Mouse (Mus musculus): Measurements from ENCODE around the gene Mxra7.

Mxra7 gene

DNA sequence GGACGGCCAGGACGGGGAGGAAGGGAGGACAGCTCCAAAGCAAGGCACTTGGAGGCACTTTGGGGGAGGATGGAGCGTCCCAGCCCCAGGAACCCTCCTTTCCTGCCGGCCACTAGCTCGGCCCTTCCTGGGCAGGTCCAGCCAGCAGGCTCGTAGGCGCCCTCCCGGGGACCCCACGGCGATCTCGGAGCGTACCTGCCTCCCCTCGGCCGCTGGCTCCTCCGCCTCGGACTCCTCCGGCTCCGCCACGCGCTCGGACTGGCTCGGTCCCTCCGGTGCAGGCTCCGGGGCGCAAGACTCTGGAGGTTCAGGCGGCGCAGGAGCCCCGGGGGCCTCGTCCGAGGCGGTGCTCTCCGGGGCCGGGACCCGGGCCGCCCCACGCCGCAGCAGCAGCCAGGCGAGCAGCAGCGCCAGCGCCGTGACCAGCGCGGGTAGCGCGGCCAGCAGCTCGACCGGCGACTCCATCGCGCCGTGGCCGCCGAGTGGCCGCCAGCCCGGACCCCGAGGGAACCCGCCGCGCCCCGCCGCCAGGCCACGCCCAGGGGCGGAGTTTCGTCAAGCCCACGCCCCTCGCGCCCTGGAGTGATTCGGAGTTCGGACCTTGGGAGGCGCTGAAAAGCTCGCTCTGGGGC is at the start of gene Mxra7:
Gene Mxra7, minus strand, starts transcription at position 513 of the 632 bp plus-strand sequence.
- H3K4me1 ChIP-seq (replicated peaks; ENCODE audit: low read depth, low read length) = peaks cover 60% of the 10 kb centered on the region
- peak within 1 kb of the TSS; percentile 91 for H3K4me3 ChIP-seq (replicated peaks; ENCODE audit: low read length)
- TF ChIP-seq NANOG (IDR thresholded peaks at IDR 0.05; ENCODE audit: borderline replicate concordance, low read length) = no peak
- no peak for TF ChIP-seq POU5F1 (IDR thresholded peaks at IDR 0.05; ENCODE audit: borderline replicate concordance, low read length)
- no peak for TF ChIP-seq CTCF (conservative IDR thresholded peaks at IDR 0.05; ENCODE audit: low read length)

DNA sequence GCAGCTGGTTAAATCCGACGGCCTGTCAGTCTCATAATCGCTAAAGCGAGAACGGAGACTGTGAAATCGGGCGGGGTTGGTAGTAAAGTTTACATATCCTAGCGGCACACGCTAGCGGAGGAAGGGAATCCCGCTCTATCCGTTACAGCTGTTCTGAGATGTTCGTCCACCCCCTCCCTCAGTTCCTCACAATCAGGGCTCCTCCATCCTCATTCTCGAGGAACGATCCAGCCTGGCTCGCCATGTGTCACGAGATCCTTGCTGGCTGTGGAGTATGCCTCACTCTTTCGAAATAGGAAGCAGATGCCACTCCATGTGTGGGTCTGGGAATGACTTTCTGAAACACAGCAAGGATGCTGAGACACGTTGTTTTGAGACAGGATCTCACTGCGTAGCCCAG is 46.1 kb upstream of the Mxra7 start:
- Histone ChIP-seq H3K9me3 (ENCODE audit: low read length) (no peaks in the 10 kb centered on the region), H3K4me1 (replicated peaks; ENCODE audit: low read depth, low read length) (peaks cover 14% of the 10 kb centered on the region), H3K27me3 (ENCODE audit: insufficient read depth, low read length) (no peaks in the 10 kb centered on the region), H3K36me3 (ENCODE audit: insufficient read depth, low read length) (peaks cover 42% of the 10 kb centered on the region), H3K4me3 (replicated peaks; ENCODE audit: low read length) (no peak overlapping the region)
- TF ChIP-seq POU5F1 (IDR thresholded peaks at IDR 0.05; ENCODE audit: borderline replicate concordance, low read length) (no peak), NANOG (IDR thresholded peaks at IDR 0.05; ENCODE audit: borderline replicate concordance, low read length) (no peak), CTCF (conservative IDR thresholded peaks at IDR 0.05; ENCODE audit: low read length) (no peak)

More for the DNA sequence above, at the start of gene Mxra7:
- Histone ChIP-seq H3K27me3 (ENCODE audit: insufficient read depth, low read length) (peaks cover 26% of the 10 kb centered on the region), H3K9me3 (ENCODE audit: low read length) (no peaks in the 10 kb centered on the region), H3K36me3 (ENCODE audit: insufficient read depth, low read length) (peaks cover 1% of the 10 kb centered on the region; the same call in 1 of the 2 replicates)

DNA sequence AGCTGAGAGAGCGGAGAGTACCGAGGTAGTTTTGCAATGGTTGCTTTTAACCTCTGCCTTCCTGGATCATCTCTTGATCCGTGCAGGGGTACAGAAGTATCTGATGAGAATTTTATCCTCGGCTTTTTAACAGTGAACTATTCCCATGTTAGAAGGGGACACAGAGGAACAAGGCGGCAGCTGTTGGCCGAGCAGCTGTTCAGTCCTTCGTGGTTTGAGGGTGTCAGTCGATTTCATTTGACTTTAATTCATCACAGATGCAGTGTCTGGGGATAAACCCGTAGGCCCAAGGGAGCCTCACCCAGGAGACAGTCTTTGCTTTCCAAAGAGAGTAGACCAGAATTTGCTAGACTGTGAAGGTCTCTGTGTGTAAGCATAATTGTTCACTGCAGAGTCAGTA is 43.7 kb upstream of the Mxra7 start:
- peaks cover 42% of the 10 kb centered on the region for H3K36me3 ChIP-seq (ENCODE audit: insufficient read depth, low read length)
- H3K4me3 ChIP-seq (replicated peaks; ENCODE audit: low read length) = no peak overlapping the region
- TF ChIP-seq POU5F1 (IDR thresholded peaks at IDR 0.05; ENCODE audit: borderline replicate concordance, low read length) (no peak), NANOG (IDR thresholded peaks at IDR 0.05; ENCODE audit: borderline replicate concordance, low read length) (no peak), CTCF (conservative IDR thresholded peaks at IDR 0.05; ENCODE audit: low read length) (no peak)
- no peaks in the 10 kb centered on the region for H3K27me3 ChIP-seq (ENCODE audit: insufficient read depth, low read length)
- H3K4me1 ChIP-seq (replicated peaks; ENCODE audit: low read depth, low read length) = peaks cover 12% of the 10 kb centered on the region
- no peaks in the 10 kb centered on the region for H3K9me3 ChIP-seq (ENCODE audit: low read length)

DNA sequence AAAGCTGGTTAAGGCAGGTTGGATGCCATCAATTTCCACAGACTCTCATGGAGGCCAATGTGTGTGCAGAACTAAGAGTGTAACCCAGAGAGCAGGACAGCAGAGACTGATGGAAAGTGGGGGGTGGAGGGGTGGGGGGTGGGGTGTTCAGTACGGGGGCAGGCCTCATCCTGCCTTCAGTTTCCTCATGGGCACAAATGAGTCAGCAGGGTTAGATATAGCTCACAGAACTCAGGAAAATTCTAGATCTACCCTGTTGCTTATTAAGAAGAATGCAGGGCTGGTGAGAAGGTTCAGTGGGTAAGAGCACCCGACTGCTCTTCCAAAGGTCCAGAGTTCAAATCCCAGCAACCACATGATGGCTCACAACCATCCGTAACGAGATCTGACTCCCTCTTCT is 41.8 kb upstream of the Mxra7 start:
- Histone ChIP-seq H3K27me3 (ENCODE audit: insufficient read depth, low read length) (no peaks in the 10 kb centered on the region), H3K4me1 (replicated peaks; ENCODE audit: low read depth, low read length) (peaks cover 24% of the 10 kb centered on the region), H3K4me3 (replicated peaks; ENCODE audit: low read length) (no peak overlapping the region), H3K9me3 (ENCODE audit: low read length) (no peaks in the 10 kb centered on the region), H3K36me3 (ENCODE audit: insufficient read depth, low read length) (peaks cover 46% of the 10 kb centered on the region)
- TF ChIP-seq POU5F1 (IDR thresholded peaks at IDR 0.05; ENCODE audit: borderline replicate concordance, low read length) (no peak), CTCF (conservative IDR thresholded peaks at IDR 0.05; ENCODE audit: low read length) (no peak)

DNA sequence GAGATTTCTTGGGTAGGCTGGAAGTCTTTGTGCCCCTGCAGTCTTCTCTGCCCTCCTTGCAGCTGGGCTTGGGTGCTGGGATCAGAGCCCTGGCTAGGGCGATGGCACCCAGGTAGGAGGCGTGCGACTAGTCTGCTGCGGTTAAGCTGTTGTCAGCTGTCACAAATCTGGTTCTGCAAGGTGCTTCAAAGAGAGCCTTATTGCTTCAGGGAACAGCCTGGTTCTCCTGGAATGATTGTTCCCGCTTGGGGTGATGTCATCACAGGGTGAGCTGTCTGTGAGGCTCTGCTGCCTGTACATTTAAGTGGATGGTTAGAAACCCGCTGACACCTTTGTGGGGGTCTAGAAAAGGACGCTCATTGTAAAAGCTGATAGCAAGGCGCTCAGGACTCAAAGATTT is 41.4 kb upstream of the Mxra7 start:
- TF ChIP-seq POU5F1 (IDR thresholded peaks at IDR 0.05; ENCODE audit: borderline replicate concordance, low read length) (no peak), CTCF (conservative IDR thresholded peaks at IDR 0.05; ENCODE audit: low read length) (no peak), NANOG (IDR thresholded peaks at IDR 0.05; ENCODE audit: borderline replicate concordance, low read length) (no peak)
- Histone ChIP-seq H3K9me3 (ENCODE audit: low read length) (no peaks in the 10 kb centered on the region), H3K36me3 (ENCODE audit: insufficient read depth, low read length) (peaks cover 42% of the 10 kb centered on the region), H3K4me3 (replicated peaks; ENCODE audit: low read length) (no peak overlapping the region), H3K4me1 (replicated peaks; ENCODE audit: low read depth, low read length) (peaks cover 28% of the 10 kb centered on the region), H3K27me3 (ENCODE audit: insufficient read depth, low read length) (no peaks in the 10 kb centered on the region)

DNA sequence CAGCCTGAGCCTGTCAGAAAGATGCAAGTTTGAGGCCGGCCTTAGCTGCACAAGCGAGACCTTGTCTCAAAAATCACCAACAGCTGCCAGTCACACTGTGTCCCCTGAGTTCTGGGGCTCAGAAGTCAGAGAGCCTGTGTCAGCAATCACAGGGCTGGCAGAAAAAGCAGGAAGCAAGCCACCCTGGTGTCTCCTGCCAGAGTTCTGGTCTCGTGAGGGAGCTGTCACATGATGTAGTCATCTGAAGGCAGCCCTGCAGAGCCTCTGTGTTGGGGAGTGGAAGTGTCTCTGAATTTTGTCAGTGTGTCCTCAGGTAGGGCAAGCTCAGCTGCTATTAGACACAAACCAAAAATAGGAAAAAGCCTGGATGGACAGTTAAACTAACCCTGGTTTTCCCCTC is 40.3 kb upstream of the Mxra7 start:
- H3K4me1 ChIP-seq (replicated peaks; ENCODE audit: low read depth, low read length) = peaks cover 38% of the 10 kb centered on the region
- no peaks in the 10 kb centered on the region for H3K9me3 ChIP-seq (ENCODE audit: low read length)
- H3K4me3 ChIP-seq (replicated peaks; ENCODE audit: low read length) = no peak overlapping the region
- no peak for TF ChIP-seq CTCF (conservative IDR thresholded peaks at IDR 0.05; ENCODE audit: low read length)
- no peak for TF ChIP-seq NANOG (IDR thresholded peaks at IDR 0.05; ENCODE audit: borderline replicate concordance, low read length)
- no peak for TF ChIP-seq POU5F1 (IDR thresholded peaks at IDR 0.05; ENCODE audit: borderline replicate concordance, low read length)
- peaks cover 31% of the 10 kb centered on the region for H3K36me3 ChIP-seq (ENCODE audit: insufficient read depth, low read length)
- H3K27me3 ChIP-seq (ENCODE audit: insufficient read depth, low read length) = no peaks in the 10 kb centered on the region

DNA sequence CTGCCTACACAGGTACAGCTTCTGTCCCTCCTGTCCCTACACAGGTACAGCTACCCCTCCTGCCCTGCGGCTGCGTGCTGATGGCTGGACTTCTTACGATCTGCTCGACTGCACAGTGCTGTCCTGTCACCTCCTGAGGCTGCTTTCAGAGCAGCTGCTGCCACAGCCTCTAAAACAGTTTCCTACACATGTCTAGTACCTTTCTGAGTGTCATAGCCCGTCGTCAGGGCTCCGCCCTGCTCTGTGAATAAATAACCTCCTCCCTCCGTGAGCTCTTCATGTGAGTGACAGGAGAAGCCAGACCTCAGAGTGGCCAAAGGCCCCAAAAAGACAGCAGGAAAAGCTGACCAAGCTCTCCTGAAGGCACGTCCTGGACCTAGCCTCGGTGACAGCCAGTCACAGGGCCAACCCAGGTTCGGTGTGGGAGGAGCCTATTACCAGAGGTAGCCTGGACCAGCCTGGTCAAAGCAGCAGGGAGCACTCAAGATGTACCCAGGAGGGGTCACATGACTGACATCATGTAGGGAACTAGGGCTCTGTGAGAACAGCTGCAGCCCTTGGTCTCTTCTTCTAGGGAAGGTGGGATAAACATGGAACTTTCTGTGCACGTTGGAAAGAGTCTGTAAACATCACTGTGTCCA is 38.2 kb upstream of the Mxra7 start:
- Histone ChIP-seq H3K4me3 (replicated peaks; ENCODE audit: low read length) (no peak overlapping the region), H3K36me3 (ENCODE audit: insufficient read depth, low read length) (peaks cover 26% of the 10 kb centered on the region), H3K27me3 (ENCODE audit: insufficient read depth, low read length) (no peaks in the 10 kb centered on the region), H3K9me3 (ENCODE audit: low read length) (no peaks in the 10 kb centered on the region), H3K4me1 (replicated peaks; ENCODE audit: low read depth, low read length) (peaks cover 33% of the 10 kb centered on the region)
- TF ChIP-seq CTCF (conservative IDR thresholded peaks at IDR 0.05; ENCODE audit: low read length) (no peak), POU5F1 (IDR thresholded peaks at IDR 0.05; ENCODE audit: borderline replicate concordance, low read length) (no peak), NANOG (IDR thresholded peaks at IDR 0.05; ENCODE audit: borderline replicate concordance, low read length) (no peak)

DNA sequence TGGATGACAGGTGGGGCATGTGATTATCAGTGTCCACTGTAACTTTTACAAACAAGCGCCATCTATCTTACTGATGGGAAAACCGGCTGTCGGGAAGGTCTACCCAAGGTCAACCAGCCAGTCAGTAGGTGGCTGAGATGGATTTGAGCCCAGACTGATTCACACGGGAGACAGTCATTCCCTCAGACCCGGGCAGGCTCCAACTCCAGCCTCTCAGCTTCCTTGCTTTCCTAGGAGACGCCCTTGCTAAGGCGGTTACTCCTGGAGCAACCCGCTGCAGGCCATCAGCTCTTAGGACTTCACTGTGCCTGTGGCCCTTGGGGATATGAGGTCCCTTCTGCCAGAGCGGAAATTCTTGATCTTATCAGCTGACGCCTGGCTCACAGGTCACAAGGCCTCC is 36.6 kb upstream of the Mxra7 start:
- H3K27me3 ChIP-seq (ENCODE audit: insufficient read depth, low read length) = no peaks in the 10 kb centered on the region
- no peaks in the 10 kb centered on the region for H3K9me3 ChIP-seq (ENCODE audit: low read length)
- no peak for TF ChIP-seq POU5F1 (IDR thresholded peaks at IDR 0.05; ENCODE audit: borderline replicate concordance, low read length)
- TF ChIP-seq CTCF (conservative IDR thresholded peaks at IDR 0.05; ENCODE audit: low read length) = no peak
- no peak for TF ChIP-seq NANOG (IDR thresholded peaks at IDR 0.05; ENCODE audit: borderline replicate concordance, low read length)
- H3K4me3 ChIP-seq (replicated peaks; ENCODE audit: low read length) = peak overlapping the region; percentile 41; the same call in 1 of the 2 replicates
- H3K4me1 ChIP-seq (replicated peaks; ENCODE audit: low read depth, low read length) = peaks cover 32% of the 10 kb centered on the region
- peaks cover 39% of the 10 kb centered on the region for H3K36me3 ChIP-seq (ENCODE audit: insufficient read depth, low read length)
